Mouse (Mus musculus) embryo, embryonic 11 days (tissue): ENCODE measurements around the gene Zfp563.

Experiments
- DNase-seq: peaks from one replicate; pipeline ENCODE4 v3.0.0-alpha.2; 2015

Gene Zfp563

GRCm38 (mm10) chr17:33089220-33089949 is at the start of gene Zfp563:
Gene Zfp563, plus strand, starts transcription at chr17:33089310.
- peak; percentile 94 for DNase-seq

- no peak for DNase-seq
Observed at GRCm38 (mm10) chr17:33058791-33059190, 30.3 kb upstream of the Zfp563 start.

- DNase-seq: no peak
Observed at GRCm38 (mm10) chr17:33063001-33063400, 26.1 kb upstream of the Zfp563 start.

- DNase-seq: no peak
Observed at GRCm38 (mm10) chr17:33067958-33068357, 21.2 kb upstream of the Zfp563 start, which contains the start of gene 4921501E09Rik. Gene 4921501E09Rik, minus strand, starts transcription at chr17:33068058.

GRCm38 (mm10) chr17:33091630-33092029 is 2.5 kb downstream of the Zfp563 start:
- DNase-seq: peak; percentile 5

- DNase-seq: peak; percentile 89
Observed at GRCm38 (mm10) chr17:33092391-33093193, 3.5 kb downstream of the Zfp563 start.

- no peak for DNase-seq
Observed at GRCm38 (mm10) chr17:33097396-33097795, 8.3 kb downstream of the Zfp563 start.

- DNase-seq: no peak
Observed at GRCm38 (mm10) chr17:33124546-33124945, 35.4 kb downstream of the Zfp563 start.

GRCm38 (mm10) chr17:33126257-33126656 is 37.1 kb downstream of the Zfp563 start:
- DNase-seq: no peak

GRCm38 (mm10) chr17:33139261-33139820 is 50.2 kb downstream of the Zfp563 start, which contains the start of gene Morc2b:
Gene Morc2b, minus strand, starts transcription at chr17:33139683.
- DNase-seq: no peak
